Mouse (Mus musculus) layer of hippocampus, adult 9-10 months (tissue): ENCODE measurements around the gene Adssl1.

ENCODE experiments used
- DNase-seq: peaks from one replicate; pipeline ENCODE4 v3.0.0; 2022; ENCODE audit warnings: low spot score

The Adssl1 gene

GRCm38 (mm10) chr12:112621900-112622299, 2.1 kb downstream of the Adssl1 start:
- DNase-seq = no peak

GRCm38 (mm10) chr12:112623742-112624141, 3.9 kb downstream of the Adssl1 start:
- no peak for DNase-seq

- no peak for DNase-seq
Measured at GRCm38 (mm10) chr12:112625700-112626099, 5.9 kb downstream of the Adssl1 start.

GRCm38 (mm10) chr12:112626455-112626854, 6.6 kb downstream of the Adssl1 start:
- DNase-seq = no peak

GRCm38 (mm10) chr12:112627097-112627881, 7.4 kb downstream of the Adssl1 start:
- no peak for DNase-seq

GRCm38 (mm10) chr12:112628197-112628596, 8.4 kb downstream of the Adssl1 start:
- no peak for DNase-seq

- no peak for DNase-seq
Measured at GRCm38 (mm10) chr12:112628928-112629721, 9.3 kb downstream of the Adssl1 start.

GRCm38 (mm10) chr12:112630029-112630428, 10.2 kb downstream of the Adssl1 start:
- DNase-seq = no peak

GRCm38 (mm10) chr12:112630796-112631195, 11.0 kb downstream of the Adssl1 start:
- no peak for DNase-seq

GRCm38 (mm10) chr12:112631472-112631871, 11.6 kb downstream of the Adssl1 start:
- no peak for DNase-seq

- DNase-seq = no peak
Measured at GRCm38 (mm10) chr12:112632084-112632777, 12.4 kb downstream of the Adssl1 start.

GRCm38 (mm10) chr12:112632907-112633306, 13.1 kb downstream of the Adssl1 start:
- DNase-seq = no peak

- no peak for DNase-seq
Measured at GRCm38 (mm10) chr12:112633686-112634085, 13.8 kb downstream of the Adssl1 start.

- DNase-seq = no peak
Measured at GRCm38 (mm10) chr12:112639526-112639925, 19.7 kb downstream of the Adssl1 start.

- DNase-seq = no peak
Measured at GRCm38 (mm10) chr12:112643126-112643525, 23.3 kb downstream of the Adssl1 start.

- DNase-seq = peak; percentile 90
Measured at GRCm38 (mm10) chr12:112644180-112644854, 24.5 kb downstream of the Adssl1 start, which contains the start of gene Siva1. Gene Siva1 (plus strand): TSS chr12:112644679.

- no peak for DNase-seq
Measured at GRCm38 (mm10) chr12:112644855-112645506, 25.1 kb downstream of the Adssl1 start.

GRCm38 (mm10) chr12:112646139-112646538, 26.3 kb downstream of the Adssl1 start:
- no peak for DNase-seq

GRCm38 (mm10) chr12:112648081-112648480, 28.2 kb downstream of the Adssl1 start:
- no peak for DNase-seq

GRCm38 (mm10) chr12:112651778-112652439, 32.1 kb downstream of the Adssl1 start:
- DNase-seq = no peak
